Mouse (Mus musculus) hindlimb bud, embryonic 11.5 days (tissue): Measurements from ENCODE around the gene Zscan18.
"Not testable (repeated sequence)": the region's sequence is repeated elsewhere in the genome, so short reads cannot be mapped to it uniquely, and the experiment has no call there.

Source experiments
- DNase-seq: peaks from one replicate; pipeline ENCODE4 v3.0.0-alpha.2; 2012; ENCODE audit warnings: low read depth, low spot score; ENCODE audit errors: extremely low spot score

Zscan18 gene

GRCm38 (mm10) chr7:12802866-12803726 lies at the start of gene Zscan18:
Gene Zscan18 (minus strand): TSS chr7:12803635.
- DNase-seq, result no peak

GRCm38 (mm10) chr7:12835779-12836178 lies 32.3 kb upstream of the Zscan18 start:
- no peak for DNase-seq

- DNase-seq, result no peak
These were observed 31.8 kb upstream of the Zscan18 start for GRCm38 (mm10) chr7:12835193-12835671.

GRCm38 (mm10) chr7:12834162-12835120 lies 31.0 kb upstream of the Zscan18 start, which contains the start of gene Zfp110:
Gene Zfp110 (plus strand): TSS chr7:12834761.
- DNase-seq, result peak; percentile 85

- DNase-seq, result peak; percentile 83
These were observed 15.3 kb upstream of the Zscan18 start, which contains the start of gene Zfp329 for GRCm38 (mm10) chr7:12818521-12819295. Gene Zfp329 (minus strand): TSS chr7:12818858.

GRCm38 (mm10) chr7:12815566-12815965 lies 12.1 kb upstream of the Zscan18 start:
- DNase-seq, result no peak

GRCm38 (mm10) chr7:12803727-12804071 lies 264 bp upstream of the Zscan18 start:
- DNase-seq, result no peak

GRCm38 (mm10) chr7:12799554-12799953 lies 3.9 kb downstream of the Zscan18 start:
- no peak for DNase-seq

GRCm38 (mm10) chr7:12797971-12798370 lies 5.5 kb downstream of the Zscan18 start:
- no peak for DNase-seq

- DNase-seq, result not testable (repeated sequence)
These were observed 10.8 kb downstream of the Zscan18 start for GRCm38 (mm10) chr7:12792624-12793023.

GRCm38 (mm10) chr7:12788025-12788424 lies 15.4 kb downstream of the Zscan18 start:
- no peak for DNase-seq

- DNase-seq, result no peak
These were observed 16.1 kb downstream of the Zscan18 start for GRCm38 (mm10) chr7:12787333-12787732.

GRCm38 (mm10) chr7:12780151-12780830 lies 23.1 kb downstream of the Zscan18 start:
- DNase-seq, result no peak

GRCm38 (mm10) chr7:12779782-12780150 lies 23.7 kb downstream of the Zscan18 start:
- no peak for DNase-seq

GRCm38 (mm10) chr7:12779141-12779540 lies 24.3 kb downstream of the Zscan18 start:
- no peak for DNase-seq

- no peak for DNase-seq
These were observed 28.8 kb downstream of the Zscan18 start for GRCm38 (mm10) chr7:12774606-12775005.

GRCm38 (mm10) chr7:12774111-12774510 lies 29.3 kb downstream of the Zscan18 start:
- DNase-seq, result no peak

GRCm38 (mm10) chr7:12749431-12750198 lies 53.8 kb downstream of the Zscan18 start:
- no peak for DNase-seq

GRCm38 (mm10) chr7:12734904-12735303 lies 68.5 kb downstream of the Zscan18 start, which contains the start of gene Vmn2r56:
Gene Vmn2r56 (minus strand): TSS chr7:12735004.
- DNase-seq, result no peak
